Comparison of ENCODE assay signal across 16 mouse cellular contexts in the genomic region with DNA sequence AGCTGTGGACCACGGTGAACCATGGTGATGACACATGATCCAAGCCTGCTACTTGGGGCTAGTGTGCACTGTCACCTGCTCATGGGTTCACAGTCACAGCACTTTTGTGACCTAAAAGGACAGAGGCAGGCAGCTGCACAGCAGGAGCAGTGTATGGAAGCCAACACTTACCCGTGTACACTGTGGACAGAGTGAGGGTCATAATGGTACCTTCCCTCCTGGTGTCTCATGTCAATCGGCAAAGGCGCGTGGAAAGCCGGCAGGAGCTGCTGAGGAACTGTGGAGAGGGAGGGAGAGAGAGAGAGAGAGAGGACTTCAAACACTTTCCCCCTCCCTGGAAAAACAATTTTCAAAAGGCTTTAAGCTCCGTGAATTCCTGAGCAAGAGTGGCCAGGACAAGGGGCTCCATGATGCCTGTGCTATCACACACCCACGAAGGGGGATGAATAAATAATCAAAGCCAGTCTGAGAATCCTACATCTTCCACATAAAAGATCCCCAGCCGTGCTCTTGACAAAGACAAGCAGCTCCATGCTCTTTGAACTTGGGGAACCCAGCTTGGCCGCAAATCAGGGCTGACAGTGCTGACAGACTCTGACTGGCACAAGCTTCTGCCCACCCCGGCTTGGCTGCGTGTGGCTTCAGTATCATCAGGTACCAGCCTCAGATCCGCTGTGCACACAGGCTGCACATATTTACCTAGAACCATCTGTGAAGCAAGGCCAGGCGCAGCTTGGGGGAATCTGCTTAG.
DNase-seq lines count a peak whose midpoint lies in the region; ATAC-seq and TF ChIP-seq lines count a peak whose summit lies in the region.
"Had no signal": no experiment of that assay in that cellular context is flagged by ENCODE, and none has a peak within 500 bp of the region (broad histone marks: within the 10 kb centered on the region; RNA-seq: fewer than 3 reads in every experiment).

No protein-coding gene starts in this region.

- no peaks in the 10 kb centered on the region for H3K27me3 ChIP-seq in G1E (ENCODE audit: insufficient read depth, low read length)
- no peaks in the 10 kb centered on the region for H3K27me3 ChIP-seq in forebrain, embryonic 15.5 days
- peaks cover 10% of the 10 kb centered on the region; the same call in 1 of the 2 replicates for H3K27me3 ChIP-seq in midbrain, embryonic 10.5 days (ENCODE audit: low read depth, poor library complexity, severe bottlenecking)
- no peaks in the 10 kb centered on the region for H3K27me3 ChIP-seq in intestine, embryonic 15.5 days (replicated peaks)
- H3K27me3 ChIP-seq: heart, embryonic 13.5 days had no signal

- 39% methylated on average over 14 of the region's 14 CpGs for WGBS in forebrain, embryonic 15.5 days
- WGBS in midbrain, embryonic 10.5 days, result 49% methylated on average over 14 of the region's 14 CpGs
- 62% methylated on average over 14 of the region's 14 CpGs for WGBS in intestine, embryonic 15.5 days

- peak overlapping the region; percentile 20 for H3K4me3 ChIP-seq in G1E (ENCODE audit: low read depth, low read length)
- H3K4me3 ChIP-seq in forebrain, embryonic 15.5 days, result no peak overlapping the region
- H3K4me3 ChIP-seq in midbrain, embryonic 10.5 days, result no peak overlapping the region
- no peak overlapping the region for H3K4me3 ChIP-seq in intestine, embryonic 15.5 days (replicated peaks)
- H3K4me3 ChIP-seq: heart, embryonic 13.5 days; myocyte had no signal

- no peak overlapping the region for H3K9ac ChIP-seq in forebrain, embryonic 15.5 days (replicated peaks)
- no peak overlapping the region for H3K9ac ChIP-seq in intestine, embryonic 15.5 days
- H3K9ac ChIP-seq: heart, embryonic 13.5 days had no signal

- no peak overlapping the region for H3K27ac ChIP-seq in forebrain, embryonic 15.5 days (replicated peaks)
- H3K27ac ChIP-seq in midbrain, embryonic 10.5 days (replicated peaks), result peak overlapping the region; percentile 68
- no peak overlapping the region for H3K27ac ChIP-seq in intestine, embryonic 15.5 days
- H3K27ac ChIP-seq: heart, embryonic 13.5 days had no signal

- ATAC-seq in G1E (ENCODE audit: extremely low read depth, insufficient number of reproducible peaks, low FRiP score, poor library complexity, severe bottlenecking), result no peak
- peak; percentile 57 for ATAC-seq in forebrain, embryonic 15.5 days (replicated peaks)
- ATAC-seq in intestine, embryonic 15.5 days, result no peak
- ATAC-seq: inflammation-experienced regulatory T-cells, adult 6 months had no signal

- no peaks in the 10 kb centered on the region for H3K4me1 ChIP-seq in G1E (ENCODE audit: insufficient read depth, low read depth, low read length)
- H3K4me1 ChIP-seq in forebrain, embryonic 15.5 days, result peaks cover 22% of the 10 kb centered on the region
- peaks cover 35% of the 10 kb centered on the region for H3K4me1 ChIP-seq in midbrain, embryonic 10.5 days
- H3K4me1 ChIP-seq in intestine, embryonic 15.5 days (replicated peaks), result no peaks in the 10 kb centered on the region

- peaks cover 93% of the 10 kb centered on the region for H3K9me3 ChIP-seq in G1E (replicated peaks)
- H3K9me3 ChIP-seq in forebrain, embryonic 15.5 days, result no peaks in the 10 kb centered on the region
- H3K9me3 ChIP-seq in midbrain, embryonic 10.5 days (replicated peaks), result no peaks in the 10 kb centered on the region
- H3K9me3 ChIP-seq in intestine, embryonic 15.5 days, result no peaks in the 10 kb centered on the region
- H3K9me3 ChIP-seq: heart, embryonic 13.5 days had no signal

- no peak overlapping the region for H3K4me2 ChIP-seq in forebrain, embryonic 15.5 days (replicated peaks)
- H3K4me2 ChIP-seq in intestine, embryonic 15.5 days (replicated peaks), result no peak overlapping the region
- H3K4me2 ChIP-seq: heart, embryonic 13.5 days had no signal

- no peaks in the 10 kb centered on the region for H3K36me3 ChIP-seq in G1E (replicated peaks)
- no peaks in the 10 kb centered on the region for H3K36me3 ChIP-seq in forebrain, embryonic 15.5 days
- peaks cover 30% of the 10 kb centered on the region for H3K36me3 ChIP-seq in midbrain, embryonic 10.5 days
- H3K36me3 ChIP-seq in intestine, embryonic 15.5 days, result no peaks in the 10 kb centered on the region

- DNase-seq in G1E (ENCODE audit: low spot score), result no peak
- DNase-seq in embryo, embryonic 10 days (ENCODE audit: low spot score), result peak; percentile 32
- DNase-seq in midbrain, embryonic 10.5 days (ENCODE audit: low spot score), result peak; percentile 35
- DNase-seq in right cerebral cortex, adult 18-20 months, result no peak
- no peak for DNase-seq in ovary, postnatal 14 days (ENCODE audit: low spot score)
- DNase-seq: adrenal gland, postnatal 25 days; cerebellum, adult 18-20 months; kidney, postnatal 4 days; lung, postnatal 14 days; right cerebral cortex, postnatal 25 days; thymus, postnatal 4 days had no signal

- no peak for TF ChIP-seq CTCF in G1E (IDR thresholded peaks at IDR 0.05; ENCODE audit: low read depth, low read length)

Comparison
In these comparisons a context has a peak if more than half of its experiments do, and no peak if none do; other contexts are left out.
1. DNase-seq: peak in embryo, embryonic 10 days (single experiment) and midbrain, embryonic 10.5 days (single experiment); none in G1E (single experiment), right cerebral cortex, adult 18-20 months (single experiment) and ovary, postnatal 14 days (single experiment).